Mouse (Mus musculus): ENCODE data around the gene D630003M21Rik.

- TF ChIP-seq POLR2A (IDR thresholded peaks at IDR 0.05; ENCODE audit: extremely low read depth, insufficient read depth, low read length) (no peak), CTCF (IDR thresholded peaks at IDR 0.05; ENCODE audit: low read depth, low read length) (no peak)
Measured at GRCm38 (mm10) chr2:158137771-158138170, 91.3 kb downstream of the D630003M21Rik start.
